Comparison of ENCODE assay signal across 9 mouse cellular contexts in the genomic region with DNA sequence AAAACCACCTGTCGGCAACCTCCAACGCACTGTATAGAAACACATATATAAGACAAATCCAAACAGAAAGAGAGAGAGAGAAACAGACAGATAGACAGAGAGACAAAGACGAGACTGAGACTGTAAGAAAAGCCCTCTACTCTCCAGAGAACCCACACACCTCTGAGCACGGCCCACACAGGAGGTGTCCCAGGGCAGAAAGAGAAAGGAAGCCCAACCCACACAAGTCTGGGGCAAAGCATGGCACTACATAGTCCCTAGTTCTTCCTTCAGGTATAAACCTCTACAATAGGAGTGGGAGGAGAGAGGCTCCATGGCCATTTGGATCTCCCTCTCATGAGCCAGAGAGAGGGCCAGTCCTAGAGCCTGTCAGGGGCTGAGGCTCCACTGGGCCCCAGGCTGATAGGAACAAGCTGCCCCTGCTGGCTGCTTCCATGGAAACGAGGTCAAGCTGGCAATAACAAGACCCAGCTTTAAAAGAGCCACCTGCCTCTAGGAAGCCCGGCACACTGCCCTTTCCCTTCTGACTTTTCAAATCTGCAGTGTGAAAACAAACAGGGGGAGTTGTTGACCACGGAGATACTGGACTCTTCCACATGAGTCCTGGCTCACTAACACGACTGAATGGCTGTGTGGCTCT.
A peak's percentile ranks its signal among the peaks of the same experiment; 100 is the strongest.
DNase-seq lines count a peak whose midpoint lies in the region; ATAC-seq and TF ChIP-seq lines count a peak whose summit lies in the region.
"Had no signal": no experiment of that assay in that cellular context is flagged by ENCODE, and none has a peak within 500 bp of the region (broad histone marks: within the 10 kb centered on the region; RNA-seq: fewer than 3 reads in every experiment).

No protein-coding gene starts in this region.

- peaks cover 91% of the 10 kb centered on the region for H3K4me1 ChIP-seq in heart, embryonic 12.5 days (replicated peaks)
- H3K4me1 ChIP-seq in kidney, adult 2 months (ENCODE audit: control insufficient read depth, insufficient read depth, low read length): peaks cover 68% of the 10 kb centered on the region

- H3K4me3 ChIP-seq in heart, embryonic 12.5 days: no peak overlapping the region
- H3K4me3 ChIP-seq in kidney, adult 2 months (ENCODE audit: insufficient read depth, low read depth, low read length): no peak overlapping the region
- H3K4me3 ChIP-seq: embryonic facial prominence, embryonic 13.5 days had no signal

- H3K27me3 ChIP-seq in heart, embryonic 12.5 days (replicated peaks): no peaks in the 10 kb centered on the region
- H3K27me3 ChIP-seq in kidney, adult 2 months (replicated peaks; ENCODE audit: control insufficient read depth, insufficient read depth, low read length): no peaks in the 10 kb centered on the region
- H3K27me3 ChIP-seq: embryonic facial prominence, embryonic 13.5 days had no signal

- peak; percentile 80 for ATAC-seq in heart, embryonic 12.5 days (ENCODE audit: insufficient number of reproducible peaks, low FRiP score)

- no peaks in the 10 kb centered on the region for H3K36me3 ChIP-seq in heart, embryonic 12.5 days
- no peaks in the 10 kb centered on the region for H3K36me3 ChIP-seq in kidney, adult 2 months (ENCODE audit: control insufficient read depth, insufficient read depth, low read length)
- H3K36me3 ChIP-seq: embryonic facial prominence, embryonic 13.5 days had no signal

- H3K9ac ChIP-seq in heart, embryonic 12.5 days: peak overlapping the region; percentile 44; the same call in 1 of the 2 replicates
- H3K9ac ChIP-seq: embryonic facial prominence, embryonic 13.5 days had no signal

- peak overlapping the region; percentile 43 for H3K4me2 ChIP-seq in heart, embryonic 12.5 days
- H3K4me2 ChIP-seq: embryonic facial prominence, embryonic 13.5 days had no signal

- peak overlapping the region; percentile 82 for H3K27ac ChIP-seq in heart, embryonic 12.5 days (ENCODE audit: poor library complexity, severe bottlenecking)
- H3K27ac ChIP-seq in kidney, adult 2 months (ENCODE audit: insufficient read depth, low read depth, low read length): peak overlapping the region; percentile 49
- H3K27ac ChIP-seq: embryonic facial prominence, embryonic 13.5 days had no signal

- WGBS in heart, embryonic 12.5 days: 30% methylated on average over 8 of the region's 8 CpGs
- WGBS in kidney, adult 2 months: 37% methylated on average over 8 of the region's 8 CpGs

- H3K9me3 ChIP-seq in heart, embryonic 12.5 days (replicated peaks): no peaks in the 10 kb centered on the region
- H3K9me3 ChIP-seq: embryonic facial prominence, embryonic 13.5 days had no signal

- TF ChIP-seq POLR2A in kidney, adult 2 months (IDR thresholded peaks at IDR 0.05; ENCODE audit: low read depth, low read length): no peak

- peak; percentile 38; the same call in 1 of the 2 replicates for TF ChIP-seq CTCF in kidney, adult 2 months (conservative IDR thresholded peaks at IDR 0.05; ENCODE audit: insufficient read depth, insufficient read length, low read depth, low read length)

- DNase-seq in layer of hippocampus, postnatal 10 days (ENCODE audit: low spot score in 2 of 2): peak; percentile 30 to 36
- DNase-seq in layer of hippocampus, adult 8-10 months (ENCODE audit: low spot score in 2 of 2): no peak
- DNase-seq in embryo, embryonic 11 days: peak; percentile 86
- DNase-seq in kidney, adult 2 months: peak; percentile 76
- peak; percentile 82 for DNase-seq in lung, postnatal 10 days
- peak; percentile 73 for DNase-seq in skeletal muscle tissue, adult 2 months (ENCODE audit: low read depth, low spot score)
- no peak for DNase-seq in left cerebral cortex, adult 8-10 months (ENCODE audit: low spot score in 2 of 2)

Comparison
In these comparisons a context has a peak if more than half of its experiments do, and no peak if none do; other contexts are left out.
1. DNase-seq: peak in layer of hippocampus, postnatal 10 days (2 of 2), embryo, embryonic 11 days (single experiment), kidney, adult 2 months (single experiment), lung, postnatal 10 days (single experiment) and skeletal muscle tissue, adult 2 months (single experiment); none in layer of hippocampus, adult 8-10 months (0 of 2) and left cerebral cortex, adult 8-10 months (0 of 2).